Mouse (Mus musculus): Measurements from ENCODE around the gene Ggt1.

DNA sequence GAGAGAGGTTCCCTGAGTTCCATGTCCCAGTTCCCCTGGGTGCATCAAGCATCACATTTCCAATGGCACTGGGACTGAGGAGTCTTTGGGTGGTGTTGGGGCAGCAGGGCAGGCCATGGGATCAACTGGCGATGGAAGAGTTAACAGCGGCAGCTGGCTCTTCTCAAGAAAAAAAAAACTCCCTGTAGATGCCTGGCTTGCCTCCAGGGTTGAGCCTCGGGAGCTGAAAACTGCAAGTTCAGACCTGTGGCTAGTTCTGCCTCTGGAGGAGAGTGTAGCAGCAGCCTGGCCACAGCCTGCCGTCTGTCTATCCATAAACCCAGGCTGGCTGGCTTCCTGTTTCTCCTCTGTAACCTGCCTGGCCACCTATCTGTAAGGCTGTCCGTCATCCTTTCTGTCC is 27.7 kb downstream of the Ggt1 start, which contains the start of gene Ggt5:
- TF ChIP-seq POLR2A (IDR thresholded peaks at IDR 0.05; ENCODE audit: borderline replicate concordance, extremely low read depth, insufficient read depth, insufficient read length, poor library complexity, severe bottlenecking) (no peak), CTCF (IDR thresholded peaks at IDR 0.05; ENCODE audit: borderline replicate concordance, extremely low read depth, insufficient read depth, insufficient read length) (no peak)

Data from brain, embryonic 14.5 days (tissue).